ENCODE assay signal across 16 mouse cellular contexts in the genomic region with DNA sequence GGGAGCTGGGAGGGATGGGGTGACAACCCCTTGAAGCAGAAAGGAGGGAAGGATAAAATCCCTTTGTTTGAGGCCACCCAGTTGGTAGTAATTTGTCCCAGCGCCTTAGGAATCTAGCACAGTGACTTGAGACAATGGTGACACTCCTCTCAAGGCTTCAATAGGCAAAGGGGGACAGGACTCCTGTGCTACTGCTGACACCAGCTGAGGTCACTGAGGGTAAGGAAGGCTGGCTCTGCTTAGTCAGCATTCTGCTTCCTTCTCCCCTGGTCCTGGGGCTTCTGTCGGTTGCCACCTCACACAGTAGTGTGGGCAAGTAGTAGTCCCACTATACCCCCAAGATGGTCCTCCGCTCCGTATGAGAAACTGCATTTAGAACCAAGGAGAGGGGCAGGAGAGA. TPM values are rescaled to one million over a fixed set of nuclear protein-coding genes. Genes with fewer than 3 reads are reported as not detected.
DNase-seq lines count a peak whose midpoint lies in the region; ATAC-seq and TF ChIP-seq lines count a peak whose summit lies in the region.
"Had no signal": no experiment of that assay in that cellular context is flagged by ENCODE, and none has a peak within 500 bp of the region (broad histone marks: within the 10 kb centered on the region; RNA-seq: fewer than 3 reads in every experiment).

No protein-coding gene starts in this region.

- no peaks in the 10 kb centered on the region for H3K27me3 ChIP-seq in heart, embryonic 13.5 days (replicated peaks)
- H3K27me3 ChIP-seq in E14TG2a.4 (ENCODE audit: insufficient read depth, low read length), result no peaks in the 10 kb centered on the region
- no peaks in the 10 kb centered on the region for H3K27me3 ChIP-seq in embryonic facial prominence, embryonic 12.5 days
- H3K27me3 ChIP-seq in midbrain, embryonic 12.5 days, result no peaks in the 10 kb centered on the region

- TF ChIP-seq CTCF in E14TG2a.4 (conservative IDR thresholded peaks at IDR 0.05; ENCODE audit: low read length), result no peak

- ATAC-seq in heart, embryonic 13.5 days (ENCODE audit: extremely low read depth, insufficient number of reproducible peaks, low FRiP score, low TSS enrichment), result no peak
- no peak for ATAC-seq in embryonic facial prominence, embryonic 12.5 days (ENCODE audit: insufficient number of reproducible peaks, insufficient read depth, low FRiP score, low TSS enrichment)
- ATAC-seq in midbrain, embryonic 12.5 days (ENCODE audit: low FRiP score, low read depth), result no peak

- H3K36me3 ChIP-seq in heart, embryonic 13.5 days, result peaks cover 11% of the 10 kb centered on the region; the same call in 1 of the 2 replicates
- no peaks in the 10 kb centered on the region for H3K36me3 ChIP-seq in E14TG2a.4 (ENCODE audit: insufficient read depth, low read length)
- 0 out of 2 replicates have a peak, but pooled peaks cover 2% of the 10 kb centered on the region for H3K36me3 ChIP-seq in embryonic facial prominence, embryonic 12.5 days
- no peaks in the 10 kb centered on the region for H3K36me3 ChIP-seq in midbrain, embryonic 12.5 days

- H3K4me2 ChIP-seq in heart, embryonic 13.5 days, result 0 out of 2 replicates have a peak overlapping the region, but pooled peaks have one; percentile 58
- no peak overlapping the region for H3K4me2 ChIP-seq in embryonic facial prominence, embryonic 12.5 days (replicated peaks)
- H3K4me2 ChIP-seq in midbrain, embryonic 12.5 days (replicated peaks), result no peak overlapping the region; the same call in 1 of the 2 replicates

- WGBS in heart, embryonic 13.5 days, result 48% methylated on average over 4 of the region's 4 CpGs
- 31% methylated on average over 4 of the region's 4 CpGs for WGBS in embryonic facial prominence, embryonic 12.5 days
- 16% methylated on average over 4 of the region's 4 CpGs for WGBS in midbrain, embryonic 12.5 days

- no peak overlapping the region for H3K27ac ChIP-seq in heart, embryonic 13.5 days (replicated peaks)
- H3K27ac ChIP-seq in embryonic facial prominence, embryonic 12.5 days, result 0 out of 2 replicates have a peak overlapping the region, but pooled peaks have one; percentile 76
- H3K27ac ChIP-seq in midbrain, embryonic 12.5 days (replicated peaks), result peak overlapping the region; percentile 86; the same call in 1 of the 2 replicates
- H3K27ac ChIP-seq: left cerebral cortex, adult 2 months; liver, embryonic 14.5 days had no signal

- peak overlapping the region; percentile 44; the same call in 1 of the 2 replicates for H3K9ac ChIP-seq in heart, embryonic 13.5 days
- no peak overlapping the region for H3K9ac ChIP-seq in embryonic facial prominence, embryonic 12.5 days
- H3K9ac ChIP-seq in midbrain, embryonic 12.5 days (replicated peaks), result 0 out of 2 replicates have a peak overlapping the region, but pooled peaks have one; percentile 24
- H3K9ac ChIP-seq: liver, embryonic 14.5 days had no signal

- H3K9me3 ChIP-seq in heart, embryonic 13.5 days, result 0 out of 2 replicates have a peak, but pooled peaks cover 4% of the 10 kb centered on the region
- H3K9me3 ChIP-seq in E14TG2a.4 (ENCODE audit: low read length), result no peaks in the 10 kb centered on the region
- H3K9me3 ChIP-seq in embryonic facial prominence, embryonic 12.5 days, result no peaks in the 10 kb centered on the region
- H3K9me3 ChIP-seq in midbrain, embryonic 12.5 days, result no peaks in the 10 kb centered on the region

- H3K4me1 ChIP-seq in heart, embryonic 13.5 days, result peaks cover 66% of the 10 kb centered on the region
- H3K4me1 ChIP-seq in E14TG2a.4 (replicated peaks; ENCODE audit: low read depth, low read length), result peaks cover 38% of the 10 kb centered on the region
- peaks cover 44% of the 10 kb centered on the region for H3K4me1 ChIP-seq in embryonic facial prominence, embryonic 12.5 days
- peaks cover 44% of the 10 kb centered on the region for H3K4me1 ChIP-seq in midbrain, embryonic 12.5 days

- H3K4me3 ChIP-seq in heart, embryonic 13.5 days, result no peak overlapping the region
- peak overlapping the region; percentile 29; the same call in 1 of the 2 replicates for H3K4me3 ChIP-seq in E14TG2a.4 (replicated peaks; ENCODE audit: low read length)
- H3K4me3 ChIP-seq in embryonic facial prominence, embryonic 12.5 days, result no peak overlapping the region
- H3K4me3 ChIP-seq in midbrain, embryonic 12.5 days, result no peak overlapping the region
- H3K4me3 ChIP-seq: erythroblast, embryonic 14.5 days; left cerebral cortex, adult 2 months; myocyte had no signal

- intact Hi-C loops in heart, postnatal 14 days (cut with DNase I), result no loop called here

- no peak for DNase-seq in heart, postnatal 14 days
- DNase-seq in cerebellum, adult 9-11 months, result no peak
- DNase-seq in thymus, adult 18-20 months, result no peak
- no peak for DNase-seq in right cerebral cortex, postnatal 14 days
- DNase-seq: kidney, postnatal 10 days; lung, postnatal 36 days; right cerebral cortex, postnatal 25 days; thymus, postnatal 4 days had no signal

RNA-seq across cellular contexts. Expression of gene Lrrc75a, which starts 17.2 kb away (rescaled TPM):
- polyA plus RNA-seq in heart, embryonic 13.5 days (2015; fragmentation: Nextera tagmentation; extraction: Ambion mirVana), result 14.3 and 17.0 TPM in 2 replicates
- total RNA-seq in heart, postnatal 14 days (2021), result 1 to 10 TPM; 6.3 to 7.9 TPM
- polyA plus RNA-seq in embryonic facial prominence, embryonic 12.5 days (2016; fragmentation: Nextera tagmentation; extraction: Ambion mirVana), result 22.6 and 24.4 TPM in 2 replicates
- 12.8 and 16.6 TPM in 2 replicates for polyA plus RNA-seq in midbrain, embryonic 12.5 days (2016; fragmentation: Nextera tagmentation; extraction: Ambion mirVana)

RNA-seq across cellular contexts. Expression of gene Mmgt2, which starts 17.3 kb away (rescaled TPM):
- 42.8 and 53.9 TPM in 2 replicates for polyA plus RNA-seq in heart, embryonic 13.5 days (2015; fragmentation: Nextera tagmentation; extraction: Ambion mirVana)
- total RNA-seq in heart, postnatal 14 days (2021), result 10 to 100 TPM in 1 of 2 experiments, 1 to 10 TPM in 1; 10.0 to 10.3 TPM
- 59.4 and 62.3 TPM in 2 replicates for polyA plus RNA-seq in embryonic facial prominence, embryonic 12.5 days (2016; fragmentation: Nextera tagmentation; extraction: Ambion mirVana)
- 36.4 and 39.9 TPM in 2 replicates for polyA plus RNA-seq in midbrain, embryonic 12.5 days (2016; fragmentation: Nextera tagmentation; extraction: Ambion mirVana)

RNA-seq across cellular contexts. Expression of gene Trpv2, which starts 56.9 kb away (rescaled TPM):
- polyA plus RNA-seq in heart, embryonic 13.5 days (2015; fragmentation: Nextera tagmentation; extraction: Ambion mirVana), result 3.4 and 4.7 TPM in 2 replicates
- total RNA-seq in heart, postnatal 14 days (2021), result 1 to 10 TPM; 3.4 to 4.5 TPM
- polyA plus RNA-seq in embryonic facial prominence, embryonic 12.5 days (2016; fragmentation: Nextera tagmentation; extraction: Ambion mirVana), result 4.5 and 5.9 TPM in 2 replicates
- polyA plus RNA-seq in midbrain, embryonic 12.5 days (2016; fragmentation: Nextera tagmentation; extraction: Ambion mirVana), result 10.9 and 12.7 TPM in 2 replicates
